Mouse (Mus musculus): ENCODE data around the gene Stx8. TPM values are rescaled to one million over a fixed set of nuclear protein-coding genes. Genes with fewer than 3 reads are reported as not detected.

Gene Stx8
- polyA plus RNA-seq, 1 experiment from 2014 or later, result 68.5 TPM

DNA sequence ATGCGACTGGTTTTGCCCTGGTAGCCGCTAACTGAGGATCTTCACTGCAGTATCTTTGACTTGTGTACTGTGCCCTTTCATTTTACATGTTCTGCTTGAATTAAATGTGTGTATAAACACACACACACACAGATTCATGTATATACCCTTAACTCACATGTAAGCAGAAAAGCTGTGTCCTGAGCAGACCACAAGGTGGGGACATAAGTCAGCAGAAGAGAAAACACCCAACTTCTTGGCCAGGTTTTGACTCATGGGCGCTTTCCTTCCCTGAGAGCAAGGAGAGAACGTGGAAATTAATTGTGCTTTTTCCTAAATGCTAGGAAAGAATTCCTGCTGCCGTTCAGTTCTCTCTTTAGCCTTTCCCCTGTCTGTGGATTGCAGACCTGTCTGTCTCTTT is 33.6 kb downstream of the Stx8 start:
- Histone ChIP-seq H3K9me3 (ENCODE audit: control insufficient read depth, low read length) (no peaks in the 10 kb centered on the region), H3K36me3 (ENCODE audit: control insufficient read depth, insufficient read depth, low read length) (no peaks in the 10 kb centered on the region), H3K4me1 (ENCODE audit: control insufficient read depth, insufficient read depth, low read length) (no peaks in the 10 kb centered on the region), H3K27me3 (ENCODE audit: control insufficient read depth, insufficient read depth, low read length) (no peaks in the 10 kb centered on the region), H3K27ac (ENCODE audit: low read depth, low read length) (no peak overlapping the region), H3K4me3 (ENCODE audit: low read depth, low read length) (no peak overlapping the region), H3K9ac (replicated peaks; ENCODE audit: low read depth, low read length) (no peak overlapping the region), H3K4me2 (ENCODE audit: low read depth, low read length) (no peak overlapping the region)
- 73% methylated on average over 5 of the region's 5 CpGs for WGBS
- ATAC-seq (ENCODE audit: low read depth), result no peak

DNA sequence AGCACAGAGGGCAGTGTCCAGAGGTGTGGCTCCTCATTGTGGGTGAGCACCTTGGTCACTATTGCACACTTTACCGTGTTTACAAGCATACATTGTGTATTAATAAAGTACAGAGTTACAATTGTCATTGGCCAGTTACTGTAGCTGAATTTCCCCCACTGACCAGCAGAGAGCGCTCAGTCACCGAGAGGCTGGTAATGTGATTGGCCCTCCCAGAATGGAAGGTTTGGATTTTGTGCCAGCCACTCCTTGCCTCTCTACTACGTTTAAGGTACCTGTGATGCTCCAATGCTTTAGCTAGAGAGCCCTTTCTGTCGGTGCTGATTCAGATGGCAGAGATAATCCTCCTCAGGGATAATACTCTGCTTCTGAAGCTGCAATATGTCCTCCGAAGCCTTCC is 38.2 kb downstream of the Stx8 start:
- 16% methylated on average over 6 of the region's 6 CpGs for WGBS
- no peak overlapping the region for H3K4me2 ChIP-seq (ENCODE audit: low read depth, low read length)
- no peaks in the 10 kb centered on the region for H3K27me3 ChIP-seq (ENCODE audit: control insufficient read depth, insufficient read depth, low read length)
- 0 out of 2 replicates have a peak, but pooled peaks cover 10% of the 10 kb centered on the region for H3K4me1 ChIP-seq (ENCODE audit: control insufficient read depth, insufficient read depth, low read length)
- H3K36me3 ChIP-seq (ENCODE audit: control insufficient read depth, insufficient read depth, low read length), result no peaks in the 10 kb centered on the region
- H3K9ac ChIP-seq (replicated peaks; ENCODE audit: low read depth, low read length), result no peak overlapping the region
- no peak overlapping the region for H3K4me3 ChIP-seq (ENCODE audit: low read depth, low read length)
- ATAC-seq (ENCODE audit: low read depth), result 0 out of 2 replicates have a peak, but pooled peaks have one; percentile 24
- H3K27ac ChIP-seq (ENCODE audit: low read depth, low read length), result no peak overlapping the region
- no peaks in the 10 kb centered on the region for H3K9me3 ChIP-seq (ENCODE audit: control insufficient read depth, low read length)

GRCm38 (mm10) chr11:68006216-68006789 is 40.3 kb downstream of the Stx8 start:
- H3K9me3 ChIP-seq (ENCODE audit: control insufficient read depth, low read length), result no peaks in the 10 kb centered on the region
- no peak overlapping the region for H3K4me2 ChIP-seq (ENCODE audit: low read depth, low read length)
- WGBS, result 27% methylated on average over 8 of the region's 8 CpGs
- no peak overlapping the region for H3K9ac ChIP-seq (replicated peaks; ENCODE audit: low read depth, low read length)
- no peak overlapping the region for H3K4me3 ChIP-seq (ENCODE audit: low read depth, low read length)
- no peak for ATAC-seq (ENCODE audit: low read depth)
- no peaks in the 10 kb centered on the region for H3K36me3 ChIP-seq (ENCODE audit: control insufficient read depth, insufficient read depth, low read length)
- H3K27me3 ChIP-seq (ENCODE audit: control insufficient read depth, insufficient read depth, low read length), result no peaks in the 10 kb centered on the region
- H3K4me1 ChIP-seq (ENCODE audit: control insufficient read depth, insufficient read depth, low read length), result 0 out of 2 replicates have a peak, but pooled peaks cover 10% of the 10 kb centered on the region
- no peak overlapping the region for H3K27ac ChIP-seq (ENCODE audit: low read depth, low read length)

- H3K36me3 ChIP-seq (ENCODE audit: control insufficient read depth, insufficient read depth, low read length), result no peaks in the 10 kb centered on the region
- no peak overlapping the region for H3K27ac ChIP-seq (ENCODE audit: low read depth, low read length)
- H3K9me3 ChIP-seq (ENCODE audit: control insufficient read depth, low read length), result no peaks in the 10 kb centered on the region
- ATAC-seq (ENCODE audit: low read depth), result no peak
- H3K4me2 ChIP-seq (ENCODE audit: low read depth, low read length), result no peak overlapping the region
- H3K4me1 ChIP-seq (ENCODE audit: control insufficient read depth, insufficient read depth, low read length), result 0 out of 2 replicates have a peak, but pooled peaks cover 10% of the 10 kb centered on the region
- H3K9ac ChIP-seq (replicated peaks; ENCODE audit: low read depth, low read length), result no peak overlapping the region
- WGBS, result 24% methylated on average over 6 of the region's 6 CpGs
- H3K4me3 ChIP-seq (ENCODE audit: low read depth, low read length), result no peak overlapping the region
- no peaks in the 10 kb centered on the region for H3K27me3 ChIP-seq (ENCODE audit: control insufficient read depth, insufficient read depth, low read length)
These were observed 41.7 kb downstream of the Stx8 start for GRCm38 (mm10) chr11:68007645-68008044.

DNA sequence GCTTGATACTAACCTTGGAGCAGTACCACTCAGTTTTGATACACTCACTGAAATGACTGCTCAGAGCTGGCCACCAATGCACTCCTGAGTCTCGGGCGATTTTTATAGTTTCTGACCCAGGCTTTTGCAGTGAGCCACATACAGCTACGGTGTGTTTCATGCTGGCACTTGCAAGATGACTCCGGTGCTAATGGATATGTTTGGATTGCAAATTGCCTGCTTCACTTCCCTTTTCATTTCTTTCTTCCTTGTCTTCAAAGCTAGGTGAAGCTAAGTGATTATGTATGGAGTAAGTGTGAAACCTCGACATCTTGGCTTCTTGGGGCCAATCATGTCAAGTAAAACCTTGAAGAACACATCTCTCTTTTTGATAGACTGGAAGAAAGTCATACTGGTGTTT is 43.4 kb downstream of the Stx8 start:
- no peak overlapping the region for H3K9ac ChIP-seq (replicated peaks; ENCODE audit: low read depth, low read length)
- no peak overlapping the region for H3K4me2 ChIP-seq (ENCODE audit: low read depth, low read length)
- H3K4me3 ChIP-seq (ENCODE audit: low read depth, low read length), result no peak overlapping the region
- H3K27ac ChIP-seq (ENCODE audit: low read depth, low read length), result no peak overlapping the region
- H3K4me1 ChIP-seq (ENCODE audit: control insufficient read depth, insufficient read depth, low read length), result 0 out of 2 replicates have a peak, but pooled peaks cover 10% of the 10 kb centered on the region
- no peaks in the 10 kb centered on the region for H3K36me3 ChIP-seq (ENCODE audit: control insufficient read depth, insufficient read depth, low read length)
- ATAC-seq (ENCODE audit: low read depth), result no peak
- H3K27me3 ChIP-seq (ENCODE audit: control insufficient read depth, insufficient read depth, low read length), result no peaks in the 10 kb centered on the region
- H3K9me3 ChIP-seq (ENCODE audit: control insufficient read depth, low read length), result no peaks in the 10 kb centered on the region
- WGBS, result 78% methylated on average over 5 of the region's 5 CpGs

DNA sequence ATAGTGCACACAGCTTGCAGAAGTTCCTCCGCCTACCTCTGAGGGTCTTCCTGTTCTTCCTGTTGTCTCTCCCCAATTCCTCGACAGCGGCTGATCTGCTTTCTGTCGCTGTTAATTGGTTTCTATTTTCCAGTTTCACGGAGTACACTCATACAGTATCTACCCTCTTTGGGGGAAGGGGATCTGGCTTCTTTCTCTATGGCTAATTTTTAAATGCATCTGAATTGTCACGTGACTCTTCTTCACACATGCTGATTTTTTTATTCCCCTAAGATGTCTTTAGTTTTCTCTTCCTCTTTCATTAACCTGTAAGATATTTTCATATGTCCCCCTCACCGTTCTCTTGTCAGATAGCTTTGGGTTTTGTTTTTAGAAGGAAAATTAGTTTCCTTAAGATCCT is 46.2 kb downstream of the Stx8 start:
- WGBS, result 88% methylated on average over 7 of the region's 7 CpGs
- H3K9me3 ChIP-seq (ENCODE audit: control insufficient read depth, low read length), result no peaks in the 10 kb centered on the region
- no peaks in the 10 kb centered on the region for H3K4me1 ChIP-seq (ENCODE audit: control insufficient read depth, insufficient read depth, low read length)
- no peak overlapping the region for H3K27ac ChIP-seq (ENCODE audit: low read depth, low read length)
- no peak overlapping the region for H3K4me2 ChIP-seq (ENCODE audit: low read depth, low read length)
- no peak overlapping the region for H3K9ac ChIP-seq (replicated peaks; ENCODE audit: low read depth, low read length)
- no peaks in the 10 kb centered on the region for H3K36me3 ChIP-seq (ENCODE audit: control insufficient read depth, insufficient read depth, low read length)
- ATAC-seq (ENCODE audit: low read depth), result no peak
- H3K27me3 ChIP-seq (ENCODE audit: control insufficient read depth, insufficient read depth, low read length), result no peaks in the 10 kb centered on the region
- H3K4me3 ChIP-seq (ENCODE audit: low read depth, low read length), result no peak overlapping the region

GRCm38 (mm10) chr11:68018191-68018590 is 52.2 kb downstream of the Stx8 start:
- Histone ChIP-seq H3K27me3 (ENCODE audit: control insufficient read depth, insufficient read depth, low read length) (no peaks in the 10 kb centered on the region), H3K4me2 (ENCODE audit: low read depth, low read length) (no peak overlapping the region), H3K4me3 (ENCODE audit: low read depth, low read length) (no peak overlapping the region), H3K36me3 (ENCODE audit: control insufficient read depth, insufficient read depth, low read length) (no peaks in the 10 kb centered on the region), H3K4me1 (ENCODE audit: control insufficient read depth, insufficient read depth, low read length) (no peaks in the 10 kb centered on the region), H3K9me3 (ENCODE audit: control insufficient read depth, low read length) (no peaks in the 10 kb centered on the region), H3K9ac (replicated peaks; ENCODE audit: low read depth, low read length) (no peak overlapping the region), H3K27ac (ENCODE audit: low read depth, low read length) (no peak overlapping the region)
- no peak for ATAC-seq (ENCODE audit: low read depth)
- 87% methylated on average over 8 of the region's 8 CpGs for WGBS

GRCm38 (mm10) chr11:68019156-68019555 is 53.2 kb downstream of the Stx8 start:
- no peaks in the 10 kb centered on the region for H3K36me3 ChIP-seq (ENCODE audit: control insufficient read depth, insufficient read depth, low read length)
- no peak overlapping the region for H3K4me2 ChIP-seq (ENCODE audit: low read depth, low read length)
- no peaks in the 10 kb centered on the region for H3K9me3 ChIP-seq (ENCODE audit: control insufficient read depth, low read length)
- no peak overlapping the region for H3K4me3 ChIP-seq (ENCODE audit: low read depth, low read length)
- no peaks in the 10 kb centered on the region for H3K27me3 ChIP-seq (ENCODE audit: control insufficient read depth, insufficient read depth, low read length)
- no peak overlapping the region for H3K9ac ChIP-seq (replicated peaks; ENCODE audit: low read depth, low read length)
- no peaks in the 10 kb centered on the region for H3K4me1 ChIP-seq (ENCODE audit: control insufficient read depth, insufficient read depth, low read length)
- WGBS, result 75% methylated on average over 11 of the region's 11 CpGs
- H3K27ac ChIP-seq (ENCODE audit: low read depth, low read length), result no peak overlapping the region
- ATAC-seq (ENCODE audit: low read depth), result no peak

DNA sequence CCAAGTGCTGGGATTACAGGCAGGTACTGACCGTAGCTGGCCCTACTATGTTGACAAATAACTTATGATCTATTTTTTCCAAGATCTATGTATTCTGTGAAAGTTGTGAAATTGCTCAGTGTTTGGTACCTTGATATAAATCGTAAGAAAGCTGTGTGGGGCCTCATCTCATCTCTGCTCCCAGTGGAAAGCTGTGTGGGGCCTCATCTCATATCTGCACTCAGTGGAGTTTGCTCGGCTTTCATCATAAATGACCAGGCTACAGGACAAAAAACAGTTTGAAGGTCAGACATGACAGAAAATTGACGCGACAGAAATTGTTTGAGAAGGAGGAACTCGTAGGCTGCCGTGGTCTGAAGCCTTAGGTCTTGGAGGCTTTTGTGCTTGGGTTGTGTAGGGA is 56.0 kb downstream of the Stx8 start:
- Histone ChIP-seq H3K27ac (ENCODE audit: low read depth, low read length) (no peak overlapping the region), H3K36me3 (ENCODE audit: control insufficient read depth, insufficient read depth, low read length) (no peaks in the 10 kb centered on the region), H3K4me3 (ENCODE audit: low read depth, low read length) (no peak overlapping the region), H3K4me2 (ENCODE audit: low read depth, low read length) (no peak overlapping the region), H3K4me1 (ENCODE audit: control insufficient read depth, insufficient read depth, low read length) (no peaks in the 10 kb centered on the region), H3K9me3 (ENCODE audit: control insufficient read depth, low read length) (no peaks in the 10 kb centered on the region), H3K27me3 (ENCODE audit: control insufficient read depth, insufficient read depth, low read length) (no peaks in the 10 kb centered on the region), H3K9ac (replicated peaks; ENCODE audit: low read depth, low read length) (no peak overlapping the region)
- WGBS, result 93% methylated on average over 7 of the region's 7 CpGs
- no peak for ATAC-seq (ENCODE audit: low read depth)
